Mouse (Mus musculus) MEL (cell line): ENCODE results near the gene Tnfsf14. TPM values are rescaled to one million over a fixed set of nuclear protein-coding genes. Genes with fewer than 3 reads are reported as not detected.

Experiments
- DNase-seq: peaks from one replicate; pipeline ENCODE4 v3.0.0; 2011; ENCODE audit warnings: low read depth, low spot score
- H3K27ac ChIP-seq: 2 replicates; pipeline ENCODE4 v1.5.1; 2012; ENCODE audit warnings: low read depth, mild to moderate bottlenecking, control low read depth, low read length, moderate library complexity; ENCODE audit not compliant: control insufficient read depth
- H3K27me3 ChIP-seq, 2 experiments: fragments of 150-350 bp in 1 of 2; sonication (generic) in 1 of 2; 2 replicates each; pipeline ENCODE4 v1.6.1; 2012; ENCODE audit warnings: low read length in 2 of 2, mild to moderate bottlenecking in 2 of 2, improper control_type of control experiment in 1 of 2, moderate library complexity in 1 of 2; ENCODE audit not compliant: insufficient read depth in 2 of 2, control insufficient read depth in 1 of 2
- H3K36me3 ChIP-seq, 2 experiments: 2 replicates each; pipeline ENCODE4 v1.6.1; 2012 to 2014; ENCODE audit warnings: low read length in 2 of 2, improper control_type of control experiment in 1 of 2, inconsistent platforms in 1 of 2, mild to moderate bottlenecking in 1 of 2; ENCODE audit not compliant: insufficient read depth in 2 of 2, control insufficient read depth in 1 of 2
- H3K4me1 ChIP-seq, 2 experiments: fragments of 150-350 bp in 1 of 2; sonication (generic) in 1 of 2; 2 replicates each; pipeline ENCODE4 v1.6.1; 2012; ENCODE audit warnings: low read length in 2 of 2, improper control_type of control experiment in 1 of 2, mild to moderate bottlenecking in 1 of 2; ENCODE audit not compliant: insufficient read depth in 2 of 2, control insufficient read depth in 1 of 2
- H3K4me3 ChIP-seq, 2 experiments: fragments of 150-350 bp in 1 of 2; sonication (generic) in 1 of 2; 2 replicates each; pipeline ENCODE4 v1.5.1; 2012; ENCODE audit warnings: low read depth in 2 of 2, low read length in 2 of 2, mild to moderate bottlenecking in 2 of 2, moderate library complexity in 2 of 2, control low read depth in 1 of 2, improper control_type of control experiment in 1 of 2; ENCODE audit not compliant: control insufficient read depth in 1 of 2, insufficient read depth in 1 of 2
- H3K79me2 ChIP-seq: 2 replicates; pipeline ENCODE4 v1.6.1; 2012; ENCODE audit warnings: mild to moderate bottlenecking, low read length, moderate library complexity; ENCODE audit not compliant: control insufficient read depth, poor library complexity, insufficient read depth
- H3K9ac ChIP-seq: 2 replicates; pipeline ENCODE4 v1.6.1; 2012; ENCODE audit warnings: low read depth, mild to moderate bottlenecking, control low read depth, low read length, moderate library complexity; ENCODE audit not compliant: control insufficient read depth, poor library complexity, severe bottlenecking
- H3K9me3 ChIP-seq: fragments of 150-350 bp; sonication (generic); replicated peaks from 2 replicates; pipeline ENCODE4 v1.6.1; 2012; ENCODE audit warnings: mild to moderate bottlenecking, low read length, improper control_type of control experiment, moderate library complexity; ENCODE audit not compliant: insufficient read depth
- CTCF ChIP-seq, 3 experiments: IDR thresholded peaks in 2 of 3; conservative IDR thresholded peaks in 1 of 3; 2 replicates each; pipeline ENCODE4 v1.5.1; 2011 to 2012; ENCODE audit warnings: low read length in 3 of 3, low read depth in 2 of 3, mild to moderate bottlenecking in 2 of 3, improper control_type of control experiment in 1 of 3, inconsistent platforms in 1 of 3, mixed read lengths in 1 of 3, moderate library complexity in 1 of 3; ENCODE audit not compliant: control insufficient read depth in 1 of 3, insufficient read depth in 1 of 3, poor library complexity in 1 of 3, severe bottlenecking in 1 of 3
- E2F4 ChIP-seq: IDR thresholded peaks from 2 replicates; pipeline ENCODE4 v1.6.1; 2011; ENCODE audit warnings: low read depth, low read length, improper control_type of control experiment, borderline replicate concordance
- ELF1 ChIP-seq: IDR thresholded peaks from 2 replicates; pipeline ENCODE4 v1.6.1; 2014; ENCODE audit warnings: low read depth, mild to moderate bottlenecking, inconsistent platforms, low read length, improper control_type of control experiment, moderate library complexity
- EP300 ChIP-seq, 2 experiments: IDR thresholded peaks; 2 replicates each; pipeline ENCODE4 v1.6.1; 2011; ENCODE audit warnings: improper control_type of control experiment in 2 of 2, low read length in 2 of 2, low read depth in 1 of 2, mild to moderate bottlenecking in 1 of 2
- GABPA ChIP-seq: IDR thresholded peaks from 2 replicates; pipeline ENCODE4 v1.6.1; 2012; ENCODE audit warnings: low read depth, mild to moderate bottlenecking, inconsistent platforms, low read length, improper control_type of control experiment, moderate library complexity
- HCFC1 ChIP-seq: IDR thresholded peaks from 2 replicates; pipeline ENCODE4 v1.6.1; 2012; ENCODE audit warnings: low read depth, mild to moderate bottlenecking, inconsistent platforms, low read length, improper control_type of control experiment, moderate library complexity
- MAFK ChIP-seq: IDR thresholded peaks from 2 replicates; pipeline ENCODE4 v1.6.1; 2011; ENCODE audit warnings: low read depth, mild to moderate bottlenecking, low read length, improper control_type of control experiment, borderline replicate concordance
- NELFE ChIP-seq: IDR thresholded peaks from 2 replicates; pipeline ENCODE4 v1.6.1; 2011; ENCODE audit warnings: low read depth, low read length, improper control_type of control experiment
- POLR2AphosphoS5 ChIP-seq: IDR thresholded peaks from 2 replicates; pipeline ENCODE4 v1.6.1; 2012; ENCODE audit warnings: low read depth, borderline replicate concordance, mild to moderate bottlenecking, inconsistent platforms, low read length, moderate library complexity, mixed read lengths
- RAD21 ChIP-seq: IDR thresholded peaks from 2 replicates; pipeline ENCODE4 v1.6.1; 2011; ENCODE audit warnings: mild to moderate bottlenecking, low read depth, low read length, improper control_type of control experiment
- RCOR1 ChIP-seq: IDR thresholded peaks from 2 replicates; pipeline ENCODE4 v1.6.1; 2012; ENCODE audit warnings: low read depth, mild to moderate bottlenecking, inconsistent platforms, low read length, improper control_type of control experiment
- SMC3 ChIP-seq: IDR thresholded peaks from 2 replicates; pipeline ENCODE4 v1.6.1; 2011; ENCODE audit warnings: low read depth, low read length, improper control_type of control experiment
- TAL1 ChIP-seq: IDR thresholded peaks from 2 replicates; pipeline ENCODE4 v1.6.1; 2012; ENCODE audit warnings: mild to moderate bottlenecking, inconsistent platforms, low read length, moderate library complexity, mixed read lengths
- TBP ChIP-seq: IDR thresholded peaks from 2 replicates; pipeline ENCODE4 v1.8.0; 2011; ENCODE audit warnings: low read depth, low read length, improper control_type of control experiment
- UBTF ChIP-seq: IDR thresholded peaks from 2 replicates; pipeline ENCODE4 v1.6.1; 2012; ENCODE audit warnings: low read depth, mild to moderate bottlenecking, inconsistent platforms, low read length, improper control_type of control experiment, moderate library complexity, borderline replicate concordance; ENCODE audit not compliant: insufficient read depth
- ZC3H11A ChIP-seq: IDR thresholded peaks from 2 replicates; pipeline ENCODE4 v1.6.1; 2012; ENCODE audit warnings: low read depth, mild to moderate bottlenecking, inconsistent platforms, low read length, improper control_type of control experiment
- ZKSCAN1 ChIP-seq: IDR thresholded peaks from 2 replicates; pipeline ENCODE4 v1.6.1; 2012; ENCODE audit warnings: low read depth, mild to moderate bottlenecking, inconsistent platforms, low read length, improper control_type of control experiment, moderate library complexity
- ZMIZ1 ChIP-seq: IDR thresholded peaks from 2 replicates; pipeline ENCODE4 v1.6.1; 2012; ENCODE audit warnings: low read depth, mild to moderate bottlenecking, inconsistent platforms, low read length, improper control_type of control experiment, moderate library complexity
- polyA plus RNA-seq, 2 experiments: library from polyadenylated mRNA; stranded (reverse) in 1 of 2; unstranded in 1 of 2; fragments of >175 nt in 1 of 2; fragments of >200 nt in 1 of 2; gene quantifications; 2 replicates each; pipeline versions ENCODE4 v1.2.1 to v1.2.4; 2012; ENCODE audit warnings: low replicate concordance in 2 of 2, low read depth in 1 of 2; ENCODE audit not compliant: insufficient read length in 2 of 2, insufficient read depth in 1 of 2, missing spikeins in 1 of 2
- total RNA-seq: library from RNA; depleted of rRNA; stranded (reverse); fragments of 300-350 nt; gene quantifications from 2 replicates; pipeline ENCODE4 v1.2.3, GENCODE M21; 2012

The Tnfsf14 gene
- total and polyA plus RNA-seq, 3 experiments, result not detected

DNA sequence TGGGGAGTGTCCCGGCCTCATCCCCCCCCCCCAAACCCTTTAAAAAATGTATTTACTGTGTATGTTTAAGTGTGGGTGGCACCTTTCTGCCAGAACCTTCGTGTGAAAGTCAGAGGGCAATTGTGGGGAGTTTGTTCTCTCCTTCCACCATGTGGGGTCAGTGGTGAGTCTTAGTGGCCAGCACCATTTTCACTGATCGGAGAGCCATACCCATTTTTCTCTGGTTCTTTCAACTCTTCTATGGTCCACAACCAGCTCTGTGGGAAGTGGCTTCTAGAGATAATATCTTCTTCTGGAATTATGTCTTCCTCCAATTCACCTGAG is 25.9 kb upstream of the Tnfsf14 start (continued):
- TF ChIP-seq UBTF (no peak), MAFK (no peak), ZMIZ1 (no peak), TAL1 (no peak), E2F4 (no peak), POLR2AphosphoS5 (no peak), ELF1 (no peak), ZKSCAN1 (no peak), GABPA (no peak), EP300 (IDR thresholded peaks at IDR 0.05; ENCODE audit: low read depth in 1 of 2, low read length in 2 of 2) (no peak)
- TF ChIP-seq, all 39 proteins: peak for 4

GRCm38 (mm10) chr17:57219167-57219883 is 25.3 kb upstream of the Tnfsf14 start:
- no peak overlapping the region for H3K27ac ChIP-seq
- H3K27me3 ChIP-seq, result no peaks in the 10 kb centered on the region
- no peak overlapping the region for H3K9ac ChIP-seq
- H3K4me1 ChIP-seq, result peaks cover 0 to 29% of the 10 kb centered on the region in 2 experiments; a peak in 2 of 4 replicates
- H3K79me2 ChIP-seq, result no peaks in the 10 kb centered on the region
- TF ChIP-seq HCFC1 (no peak), UBTF (no peak), SMC3 (peak; percentile 85), RCOR1 (no peak), RAD21 (peak; percentile 57), ELF1 (no peak), CTCF (IDR thresholded peaks at IDR 0.05 in 2 of 3, conservative IDR thresholded peaks at IDR 0.05 in 1 of 3; ENCODE audit: control insufficient read depth in 1 of 3, insufficient read depth in 1 of 3, low read depth in 2 of 3, low read length in 3 of 3, poor library complexity in 1 of 3, severe bottlenecking in 1 of 3) (peak; percentile 51 to 84 (median 72); a peak in 5 of 6 replicates), ZC3H11A (peak; percentile 72), POLR2AphosphoS5 (no peak), TBP (no peak), NELFE (no peak)
- no peaks in the 10 kb centered on the region for H3K9me3 ChIP-seq
- no peak overlapping the region for H3K4me3 ChIP-seq
- DNase-seq, result peak; percentile 69
- H3K36me3 ChIP-seq, result peaks cover 0 to 10% of the 10 kb centered on the region in 2 experiments; a peak in 2 of 4 replicates
